Mouse (Mus musculus) embryonic facial prominence, embryonic 11.5 days (tissue): ENCODE measurements around the gene Klf7. TPM values are rescaled to one million over a fixed set of nuclear protein-coding genes. Genes with fewer than 3 reads are reported as not detected.

Source experiments
- ATAC-seq: fragments of 200-750 bp; cut with Nextera tagmentation; replicated peaks from 2 replicates; pipeline ENCODE4 v1.8.0; 2017; ENCODE audit warnings: low read depth; ENCODE audit not compliant: insufficient number of reproducible peaks, low FRiP score, low TSS enrichment
- DNase-seq: peaks from one replicate; pipeline ENCODE4 v3.0.0-alpha.2; 2015; ENCODE audit warnings: low spot score
- H3K27ac ChIP-seq: fragments of 300-500 bp; sonication (generic); replicated peaks from 2 replicates; pipeline ENCODE4 v1.5.1; 2014; ENCODE audit warnings: mild to moderate bottlenecking, low read depth, low read length, control low read depth
- H3K27me3 ChIP-seq: fragments of 300-500 bp; sonication (generic); 2 replicates; pipeline ENCODE4 v1.6.1; 2014; ENCODE audit warnings: mild to moderate bottlenecking, low read length, moderate library complexity, mixed read lengths; ENCODE audit not compliant: control insufficient read depth, insufficient read depth
- H3K36me3 ChIP-seq: fragments of 300-500 bp; sonication (generic); replicated peaks from 2 replicates; pipeline ENCODE4 v1.6.1; 2014; ENCODE audit warnings: low read depth, mild to moderate bottlenecking, low read length, moderate library complexity, mixed read lengths; ENCODE audit not compliant: control insufficient read depth, insufficient read depth
- H3K4me1 ChIP-seq: fragments of 300-500 bp; sonication (generic); 2 replicates; pipeline ENCODE4 v1.6.1; 2014; ENCODE audit warnings: low read length, mixed read lengths; ENCODE audit not compliant: control insufficient read depth, insufficient read depth
- H3K4me2 ChIP-seq: fragments of 300-500 bp; sonication (generic); 2 replicates; pipeline ENCODE4 v1.6.1; 2014; ENCODE audit warnings: low read depth, mild to moderate bottlenecking, control low read depth, low read length, moderate library complexity
- H3K4me3 ChIP-seq: fragments of 300-500 bp; sonication (generic); 2 replicates; pipeline ENCODE4 v1.5.1; 2014; ENCODE audit warnings: low read depth, low read length, control low read depth
- H3K9ac ChIP-seq: fragments of 300-500 bp; sonication (generic); replicated peaks from 2 replicates; pipeline ENCODE4 v1.6.1; 2014; ENCODE audit warnings: mild to moderate bottlenecking, control low read depth, low read length
- H3K9me3 ChIP-seq: fragments of 300-500 bp; sonication (generic); replicated peaks from 2 replicates; pipeline ENCODE4 v1.6.1; 2016; ENCODE audit warnings: mild to moderate bottlenecking, low read length, inconsistent platforms, mixed read lengths; ENCODE audit not compliant: control insufficient read depth
- WGBS: fragments of 180-500 bp; shearing (Covaris S2); extraction: QIAGEN DNeasy Blood & Tissue Kit; methylation state at CpG from one replicate; pipeline ENCODE4 v1.1.7; 2014; 5-methylcytosine and 5-hydroxymethylcytosine counted together
- polyA plus RNA-seq: library from polyadenylated mRNA; unstranded; fragments of >200 nt; fragmentation: Nextera tagmentation; extraction: Ambion mirVana; gene quantifications from 2 replicates; pipeline ENCODE4 v1.2.1, GENCODE M21; 2014

The Klf7 gene
- 15.6 and 16.3 TPM in 2 replicates for polyA plus RNA-seq

- no peaks in the 10 kb centered on the region for H3K27me3 ChIP-seq
- peak within 1 kb of the TSS; percentile 80 for H3K4me3 ChIP-seq
- H3K4me2 ChIP-seq, result peak within 1 kb of the TSS; percentile 77
- WGBS, result under 1% methylated on average over 80 of the region's 82 CpGs
- DNase-seq, result peak; percentile 99
- H3K27ac ChIP-seq, result peak within 1 kb of the TSS; percentile 100
- peak; percentile 98 for ATAC-seq
- H3K9me3 ChIP-seq, result no peaks in the 10 kb centered on the region
- peak within 1 kb of the TSS; percentile 100 for H3K9ac ChIP-seq
- no peaks in the 10 kb centered on the region for H3K36me3 ChIP-seq
- no peaks in the 10 kb centered on the region for H3K4me1 ChIP-seq
Observed at GRCm38 (mm10) chr1:64121559-64122465, at the start of gene Klf7. Gene Klf7, minus strand, starts transcription at chr1:64122282.

- WGBS, result 72% methylated on average over 5 of the region's 5 CpGs
- DNase-seq (no peak), ATAC-seq (no peak)
- Histone ChIP-seq H3K4me3 (no peak overlapping the region), H3K27me3 (no peaks in the 10 kb centered on the region), H3K9me3 (no peaks in the 10 kb centered on the region), H3K4me1 (no peaks in the 10 kb centered on the region), H3K27ac (no peak overlapping the region), H3K9ac (no peak overlapping the region), H3K36me3 (no peaks in the 10 kb centered on the region), H3K4me2 (no peak overlapping the region)
Observed at GRCm38 (mm10) chr1:64164526-64165062, 42.5 kb upstream of the Klf7 start.

GRCm38 (mm10) chr1:64158766-64159165 lies 36.7 kb upstream of the Klf7 start:
- Histone ChIP-seq H3K4me1 (no peaks in the 10 kb centered on the region), H3K27ac (no peak overlapping the region), H3K9ac (no peak overlapping the region), H3K9me3 (no peaks in the 10 kb centered on the region), H3K36me3 (no peaks in the 10 kb centered on the region), H3K4me3 (no peak overlapping the region), H3K4me2 (no peak overlapping the region), H3K27me3 (no peaks in the 10 kb centered on the region)
- 57% methylated on average over 3 of the region's 3 CpGs for WGBS
- no peak for ATAC-seq
- DNase-seq, result peak; percentile 80

GRCm38 (mm10) chr1:64149185-64149584 lies 27.1 kb upstream of the Klf7 start:
- no peaks in the 10 kb centered on the region for H3K4me1 ChIP-seq
- no peaks in the 10 kb centered on the region for H3K9me3 ChIP-seq
- DNase-seq (no peak), ATAC-seq (no peak)
- H3K9ac ChIP-seq, result no peak overlapping the region
- no peak overlapping the region for H3K4me3 ChIP-seq
- H3K27ac ChIP-seq, result no peak overlapping the region
- no peak overlapping the region for H3K4me2 ChIP-seq
- 82% methylated on average over 3 of the region's 3 CpGs for WGBS
- no peaks in the 10 kb centered on the region for H3K27me3 ChIP-seq
- H3K36me3 ChIP-seq, result no peaks in the 10 kb centered on the region

- Histone ChIP-seq H3K36me3 (no peaks in the 10 kb centered on the region), H3K27me3 (no peaks in the 10 kb centered on the region), H3K4me1 (no peaks in the 10 kb centered on the region), H3K9me3 (no peaks in the 10 kb centered on the region), H3K4me3 (no peak overlapping the region), H3K4me2 (no peak overlapping the region), H3K27ac (no peak overlapping the region), H3K9ac (no peak overlapping the region)
- ATAC-seq, result no peak
- WGBS, result 61% methylated on average over 6 of the region's 6 CpGs
- no peak for DNase-seq
Observed at GRCm38 (mm10) chr1:64142691-64143445, 20.8 kb upstream of the Klf7 start.

GRCm38 (mm10) chr1:64134439-64134838 lies 12.4 kb upstream of the Klf7 start:
- Histone ChIP-seq H3K4me3 (no peak overlapping the region), H3K4me1 (no peaks in the 10 kb centered on the region), H3K27me3 (no peaks in the 10 kb centered on the region), H3K9me3 (no peaks in the 10 kb centered on the region), H3K9ac (no peak overlapping the region), H3K36me3 (no peaks in the 10 kb centered on the region), H3K4me2 (no peak overlapping the region), H3K27ac (no peak overlapping the region)
- no peak for ATAC-seq
- 85% methylated on average over 1 of the region's 1 CpGs for WGBS
- no peak for DNase-seq

- H3K9ac ChIP-seq, result no peak overlapping the region
- H3K27me3 ChIP-seq, result no peaks in the 10 kb centered on the region
- WGBS, result 81% methylated on average over 2 of the region's 2 CpGs
- no peak overlapping the region for H3K27ac ChIP-seq
- no peaks in the 10 kb centered on the region for H3K9me3 ChIP-seq
- DNase-seq (no peak), ATAC-seq (no peak)
- H3K4me1 ChIP-seq, result no peaks in the 10 kb centered on the region
- no peaks in the 10 kb centered on the region for H3K36me3 ChIP-seq
- no peak overlapping the region for H3K4me2 ChIP-seq
- no peak overlapping the region for H3K4me3 ChIP-seq
Observed at GRCm38 (mm10) chr1:64126822-64127221, 4.7 kb upstream of the Klf7 start.

- no peaks in the 10 kb centered on the region for H3K4me1 ChIP-seq
- ATAC-seq, result no peak
- H3K27ac ChIP-seq, result peak overlapping the region; percentile 100
- no peaks in the 10 kb centered on the region for H3K9me3 ChIP-seq
- H3K36me3 ChIP-seq, result no peaks in the 10 kb centered on the region
- H3K4me3 ChIP-seq, result peak overlapping the region; percentile 80
- no peaks in the 10 kb centered on the region for H3K27me3 ChIP-seq
- 21% methylated on average over 9 of the region's 9 CpGs for WGBS
- DNase-seq, result no peak
- peak overlapping the region; percentile 100 for H3K9ac ChIP-seq
- H3K4me2 ChIP-seq, result peak overlapping the region; percentile 76
Observed at GRCm38 (mm10) chr1:64122466-64122830, 366 bp upstream of the Klf7 start.
